Mouse (Mus musculus) stomach, postnatal 0 days (tissue): ENCODE results near the gene Lrrc41.

Source experiments
- CTCF ChIP-seq: IDR thresholded peaks from 2 replicates; pipeline ENCODE4 v1.5.1; 2016; ENCODE audit warnings: antibody characterized with exemption, low read depth, mild to moderate bottlenecking, moderate library complexity
- EP300 ChIP-seq: optimal IDR thresholded peaks from 2 replicates; pipeline ENCODE3; 2016; ENCODE audit warnings: antibody characterized with exemption

DNA sequence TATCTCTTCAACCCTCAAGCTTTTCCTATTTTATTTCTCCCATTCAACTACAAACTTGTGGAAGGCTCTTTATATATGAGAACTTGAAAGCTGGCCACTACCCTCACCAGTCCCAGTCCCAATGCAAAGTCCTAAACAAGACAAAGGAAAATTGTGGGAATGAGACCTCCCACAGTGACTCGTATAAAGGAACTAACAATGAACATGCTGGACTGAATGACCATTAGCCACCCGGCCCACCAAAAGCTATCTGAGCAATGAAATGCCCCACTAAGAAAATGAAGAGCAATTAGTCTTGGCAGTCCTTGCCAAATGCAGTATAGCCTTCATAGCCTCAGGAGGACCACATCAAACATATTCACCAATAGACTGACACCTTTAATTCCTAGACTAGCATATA, 36.4 kb downstream of the Lrrc41 start:
- TF ChIP-seq CTCF (no peak), EP300 (no peak)
